Mouse (Mus musculus) cerebellum, postnatal 14 days (tissue): Measurements from ENCODE around the gene Surf4.
A peak's percentile ranks its signal among the peaks of the same experiment; 100 is the strongest.

Experiments
- DNase-seq, 2 experiments: peaks; one replicate each; pipeline ENCODE4 v3.0.0; 2021; ENCODE audit warnings: mixed read lengths in 2 of 2

Gene Surf4

DNA sequence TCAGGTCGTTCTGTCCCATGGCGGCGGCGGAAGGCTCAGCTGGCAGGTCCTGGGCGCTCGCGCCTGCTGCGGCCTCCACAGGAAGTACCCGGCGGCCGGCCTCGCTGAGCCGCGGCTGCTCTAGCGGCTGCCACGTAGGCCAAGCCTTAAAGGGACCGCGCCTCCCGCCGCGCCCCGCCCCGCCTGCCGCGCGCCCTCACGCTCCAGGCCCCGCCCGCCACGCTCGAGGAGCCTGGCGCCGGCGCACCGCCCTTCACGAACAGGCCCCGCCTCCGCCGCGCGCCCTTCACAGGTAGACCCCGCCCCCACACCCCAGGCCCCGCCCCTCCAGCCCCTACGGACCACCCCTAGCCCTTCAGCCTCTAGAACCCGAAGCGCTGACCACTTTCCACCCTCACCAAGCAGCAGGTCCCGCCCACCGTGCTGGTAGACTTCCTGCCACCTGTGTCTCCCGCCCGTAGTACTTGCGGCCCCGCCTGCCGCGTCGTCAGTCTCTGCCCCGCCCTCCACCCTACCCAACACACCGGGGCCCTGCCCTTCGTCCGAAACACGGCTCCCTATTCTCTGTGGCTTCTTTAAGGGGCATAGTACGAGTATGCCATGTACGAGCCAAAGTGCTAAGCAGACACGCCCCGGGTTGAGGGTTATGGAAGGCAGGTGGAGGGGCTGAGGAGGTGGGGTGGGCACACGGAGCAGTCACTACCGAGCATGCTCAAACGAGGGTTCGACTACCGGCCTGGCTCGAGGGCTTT is at the start of gene Surf4, which contains the start of gene Stkld1:
Gene Surf4 (minus strand): TSS at position 625 of the 752 bp plus-strand sequence.
Gene Stkld1 (plus strand): TSS at position 744 of the 752 bp plus-strand sequence.
- peak; percentile 94 to 96 for DNase-seq

DNA sequence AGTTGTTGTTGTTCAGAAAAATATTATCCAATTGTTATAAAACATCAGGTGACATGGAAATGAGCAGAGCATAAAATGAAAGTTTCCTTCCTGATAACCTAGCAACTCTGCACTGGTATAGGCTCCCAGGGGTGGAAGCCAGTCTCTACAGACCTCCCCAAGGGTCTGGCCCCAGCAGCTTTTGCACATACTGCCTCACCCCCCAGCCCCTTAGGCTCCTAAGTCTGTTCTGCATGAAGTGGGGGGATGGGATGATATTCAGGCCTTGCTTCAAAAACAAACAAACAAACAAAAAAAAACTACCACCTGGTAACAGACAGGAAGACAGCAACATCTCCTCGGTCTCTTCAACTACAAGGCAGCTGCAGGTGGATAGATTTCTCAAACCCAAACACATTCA is 46.6 kb upstream of the Surf4 start:
- DNase-seq, result no peak

DNA sequence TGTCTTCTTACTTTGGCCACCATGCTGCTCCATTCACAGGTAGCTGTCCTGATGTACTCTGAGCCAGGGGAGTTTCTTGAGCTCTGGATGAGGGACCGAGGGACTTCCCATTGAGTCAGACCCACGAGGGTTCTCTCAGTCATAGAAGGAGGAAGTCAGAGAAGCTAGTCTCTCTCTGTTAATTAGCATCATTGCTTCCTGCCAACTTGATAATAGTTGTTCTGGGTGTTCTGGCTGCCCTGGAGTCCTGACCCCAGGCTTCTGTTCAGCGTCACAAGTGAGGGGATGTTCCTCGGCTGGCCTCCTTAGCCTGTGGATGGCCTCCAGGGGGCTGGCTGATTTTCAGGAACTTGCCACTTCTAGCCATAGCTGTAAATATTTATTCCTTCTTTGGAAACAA is 40.2 kb upstream of the Surf4 start:
- DNase-seq, result no peak

DNA sequence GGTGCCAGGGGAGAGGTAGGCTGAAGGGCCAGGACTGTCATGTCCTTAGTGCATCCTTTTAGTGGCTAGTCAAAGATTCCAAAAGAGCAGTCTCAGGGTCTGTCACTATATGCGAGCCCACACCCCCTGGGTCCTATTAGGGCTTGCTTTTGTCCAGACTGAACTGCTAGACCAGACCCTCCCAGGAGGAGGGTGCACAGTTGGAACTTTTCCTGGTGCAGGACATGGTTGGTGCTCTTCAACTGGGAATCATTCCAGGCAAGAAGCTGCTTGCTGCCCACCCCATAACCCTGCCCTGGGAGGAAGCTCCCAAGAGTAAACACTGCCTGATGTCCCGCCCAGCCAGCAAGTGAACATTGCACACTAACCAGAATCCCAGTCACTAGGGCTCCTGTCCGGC is 39.4 kb upstream of the Surf4 start, which contains the start of gene Adamts13:
Gene Adamts13 (plus strand): TSS at position 301 of the 400 bp plus-strand sequence.
- DNase-seq, result no peak

DNA sequence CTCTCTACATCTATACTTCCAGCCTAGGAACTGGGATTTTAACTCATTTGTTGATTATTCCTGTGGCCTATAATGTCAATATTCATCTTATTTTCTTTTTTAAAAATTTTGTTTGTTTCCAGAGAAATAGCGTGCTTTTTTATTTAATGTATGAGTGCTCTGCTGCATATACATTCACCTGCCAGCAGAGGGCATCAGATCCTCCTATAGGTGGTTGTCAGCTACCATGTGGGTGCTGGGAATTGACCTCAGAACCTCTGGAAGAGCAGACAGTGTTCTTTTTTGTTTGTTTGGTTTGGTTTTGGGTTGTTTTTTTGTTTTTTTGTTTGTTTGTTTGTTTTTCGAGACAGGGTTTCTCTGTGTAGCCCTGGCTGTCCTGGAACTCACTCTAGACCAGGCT is 33.5 kb upstream of the Surf4 start:
- no peak for DNase-seq

DNA sequence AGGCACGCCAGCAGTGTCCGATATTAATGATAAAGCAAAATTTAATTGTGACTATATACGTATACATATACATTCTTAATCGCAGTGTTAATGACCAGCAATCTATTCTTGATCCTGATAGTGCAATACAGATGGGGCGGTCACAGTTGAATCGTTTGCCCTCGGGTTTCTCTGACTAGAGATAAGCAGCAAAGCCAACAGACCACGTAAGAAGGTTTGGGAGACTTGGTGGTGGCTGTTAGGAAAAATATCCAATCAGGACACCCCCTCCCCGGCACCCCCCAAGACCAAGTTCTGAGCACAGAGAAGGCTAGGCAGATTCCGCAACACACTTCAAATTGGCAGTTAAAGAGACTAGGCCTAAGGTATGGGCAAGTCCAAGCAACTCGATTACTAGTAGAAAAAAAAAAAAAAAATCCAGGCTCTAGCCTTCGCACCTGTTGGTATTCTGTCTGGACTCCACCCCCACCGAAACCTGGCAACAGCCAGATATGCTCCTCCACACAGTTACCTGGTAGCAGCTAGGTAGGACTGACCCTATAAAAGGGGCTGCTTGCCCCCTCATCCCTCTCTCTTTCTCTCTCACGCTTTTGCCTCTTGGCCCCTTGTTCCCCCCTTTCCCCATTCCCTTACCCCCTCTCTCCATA is 31.1 kb upstream of the Surf4 start:
- peak; percentile 18 to 27 for DNase-seq

DNA sequence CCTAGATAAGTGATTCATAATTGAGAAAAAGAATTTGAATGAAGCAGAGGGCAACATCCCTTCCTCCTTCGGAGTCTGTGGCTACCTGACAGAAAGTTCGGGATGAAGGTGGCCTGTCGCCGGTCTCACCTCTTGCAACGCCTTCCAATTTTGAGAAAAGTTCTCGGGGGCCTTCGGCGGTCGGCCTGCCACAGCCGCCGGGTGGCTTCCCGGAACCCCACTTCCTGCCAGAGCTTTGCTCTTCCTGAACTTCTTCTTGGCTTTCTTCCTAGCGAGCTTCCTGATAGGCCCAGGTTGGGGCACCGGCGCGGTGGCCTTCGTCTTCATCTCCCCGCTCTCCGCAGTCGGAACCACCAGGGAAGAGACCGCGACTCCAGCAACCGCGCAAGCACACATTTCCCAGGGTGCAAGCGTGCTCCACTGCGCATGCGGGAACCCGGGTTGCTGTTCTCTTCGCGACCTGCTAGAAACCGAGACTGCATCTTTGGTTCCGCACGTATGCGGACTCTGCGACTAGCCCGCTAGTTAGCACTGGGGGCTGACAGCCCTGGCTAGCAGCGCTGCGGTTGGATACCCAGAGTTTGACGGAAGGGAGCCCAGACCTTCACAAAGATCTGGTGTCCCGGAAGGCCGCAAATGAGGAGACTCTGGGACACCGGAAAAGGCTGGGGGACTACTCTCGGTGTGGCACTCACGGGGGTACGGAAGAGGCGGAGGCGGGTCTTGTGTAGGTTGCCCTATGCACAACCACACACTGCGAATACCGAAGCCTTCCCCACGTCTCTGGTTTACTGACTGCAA is 30.4 kb upstream of the Surf4 start, which contains the start of gene Rexo4:
Gene Rexo4 (minus strand): TSS at position 464 of the 801 bp plus-strand sequence.
- DNase-seq, result peak; percentile 96 to 97

DNA sequence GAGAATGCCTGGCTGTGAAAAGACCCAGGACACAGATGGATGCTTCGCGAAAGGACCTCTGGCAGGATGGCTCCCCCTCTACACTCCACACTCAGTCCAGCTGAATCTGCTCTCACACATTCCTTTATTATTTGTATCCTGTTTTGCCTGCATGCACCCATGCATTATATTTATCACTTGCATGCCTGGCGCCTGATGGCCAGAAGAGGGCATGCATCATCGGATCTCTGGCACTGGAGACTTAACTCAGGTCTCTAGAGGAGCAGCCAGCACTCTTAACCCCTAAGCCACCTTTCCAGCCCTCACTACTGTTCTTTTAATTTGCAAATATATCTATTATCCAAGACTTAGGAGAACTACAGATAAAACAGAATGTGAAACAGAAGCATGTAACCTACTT is 27.0 kb upstream of the Surf4 start:
- peak; percentile 41 for DNase-seq

DNA sequence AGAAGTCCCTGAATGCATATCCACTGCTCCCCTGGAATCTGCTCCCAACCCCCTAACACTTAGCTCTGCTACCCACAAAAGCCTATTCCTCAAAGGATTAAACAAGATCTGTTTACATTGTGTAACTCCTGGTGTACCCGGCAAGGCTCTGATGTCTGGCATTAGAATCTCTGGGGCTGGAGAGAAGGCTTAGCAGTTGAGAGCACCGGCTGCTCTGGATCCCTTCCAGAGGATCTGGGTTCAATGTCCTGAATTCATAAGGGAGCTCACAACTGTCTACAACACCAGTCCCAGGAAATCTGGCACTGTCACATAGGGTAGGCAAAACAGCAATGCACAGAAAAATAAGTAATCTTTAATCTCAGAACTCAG is 23.7 kb upstream of the Surf4 start:
- DNase-seq, result no peak

DNA sequence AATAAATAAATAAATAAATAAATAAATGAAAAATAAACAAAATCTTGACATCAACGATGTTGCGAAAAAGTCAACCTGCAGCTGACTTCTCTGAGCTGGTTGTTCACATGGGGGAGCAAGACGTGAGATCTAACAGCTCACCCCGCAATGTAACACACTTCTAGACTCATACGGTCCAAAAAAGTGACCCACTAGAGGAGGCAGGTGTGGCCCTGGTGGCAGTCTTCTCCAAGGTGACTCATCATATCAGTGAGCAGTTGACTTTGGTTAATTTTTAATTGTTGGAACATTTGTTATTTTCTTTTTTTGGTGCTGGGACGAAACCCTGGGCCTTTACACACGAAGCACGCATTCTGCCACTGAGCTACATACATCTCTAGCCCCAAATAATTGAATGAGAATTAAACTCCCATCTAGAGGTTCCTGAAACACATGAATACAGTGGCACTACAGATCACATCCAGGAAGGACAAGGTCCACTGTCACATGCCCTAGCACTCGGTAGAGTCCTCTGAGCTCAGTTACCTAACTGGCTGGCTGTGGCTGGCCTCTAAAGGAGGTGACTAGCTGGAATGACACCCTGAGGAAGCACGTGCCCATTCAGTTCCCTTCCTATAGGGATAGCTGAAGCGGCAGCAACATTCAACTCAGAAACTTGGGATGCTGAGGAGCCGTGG is 23.2 kb upstream of the Surf4 start:
- DNase-seq, result no peak

DNA sequence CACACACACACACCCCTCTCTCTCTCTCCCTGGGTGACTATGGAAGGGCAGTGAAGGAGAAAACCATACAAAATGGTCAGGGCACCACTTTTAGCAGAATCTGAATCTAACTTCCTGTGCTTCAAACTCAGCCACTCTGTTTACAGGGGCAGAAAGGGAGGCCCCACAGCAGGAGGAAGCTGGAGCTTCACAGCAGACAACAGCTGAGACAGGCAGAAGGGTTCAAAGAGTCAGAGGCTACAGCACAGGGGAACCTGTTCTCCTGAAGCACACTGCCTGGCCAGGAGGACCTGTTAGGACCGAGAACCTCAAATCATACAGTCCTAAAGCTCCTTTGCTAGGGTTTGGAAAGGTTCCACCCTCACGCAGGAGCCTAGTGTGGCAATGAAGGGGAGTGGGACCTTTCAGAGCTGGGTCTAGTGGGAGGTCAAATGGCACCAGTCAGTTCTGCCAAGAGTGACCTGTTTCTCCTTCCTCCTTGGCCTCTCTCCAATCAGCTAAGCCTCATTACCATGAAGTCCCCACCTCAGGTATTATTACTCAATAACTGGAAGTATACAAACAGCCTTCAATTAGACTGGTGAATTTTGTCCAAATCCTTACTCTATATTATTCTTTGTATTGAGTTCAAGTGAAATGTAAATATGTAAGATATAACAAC is 21.1 kb upstream of the Surf4 start:
- DNase-seq, result no peak

DNA sequence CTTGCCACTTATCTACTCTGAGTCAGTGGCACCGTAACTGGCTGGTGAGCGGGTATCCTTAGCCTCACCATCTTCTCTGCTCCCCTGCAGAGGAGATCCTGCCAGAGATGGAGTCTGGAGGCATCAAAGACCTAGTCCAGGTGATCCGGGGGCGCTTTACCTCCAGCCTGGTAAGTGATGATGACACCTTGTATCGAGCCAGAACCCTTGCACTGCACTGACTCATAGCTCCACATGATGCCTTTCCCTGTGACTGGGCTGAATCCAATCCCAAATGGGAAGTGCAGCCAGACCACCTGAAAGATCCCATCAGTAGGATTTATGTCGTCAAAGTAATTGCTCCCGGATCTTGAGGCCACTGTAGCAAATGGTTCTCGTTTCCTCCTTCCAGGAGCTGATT is 19.1 kb upstream of the Surf4 start:
- no peak for DNase-seq

DNA sequence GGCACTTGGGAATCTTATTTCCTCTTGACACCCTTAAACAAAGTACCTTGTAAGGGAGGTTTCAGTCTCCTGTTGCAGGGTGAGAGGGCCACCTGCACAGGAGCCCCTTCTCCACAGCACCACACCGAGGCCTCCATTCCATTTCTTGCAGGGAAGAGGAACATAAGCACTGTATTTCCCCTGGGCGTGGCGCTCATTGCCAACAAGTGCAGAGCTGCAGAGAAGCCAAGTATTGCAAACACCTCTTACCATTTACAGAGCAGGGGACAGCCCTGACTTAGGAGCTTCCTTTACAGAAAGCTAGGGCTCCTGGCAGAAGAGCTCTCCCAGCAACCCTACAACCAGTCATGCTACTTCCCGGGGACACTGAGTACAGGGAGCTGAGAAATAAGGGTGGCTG is 18.5 kb upstream of the Surf4 start:
- no peak for DNase-seq

DNA sequence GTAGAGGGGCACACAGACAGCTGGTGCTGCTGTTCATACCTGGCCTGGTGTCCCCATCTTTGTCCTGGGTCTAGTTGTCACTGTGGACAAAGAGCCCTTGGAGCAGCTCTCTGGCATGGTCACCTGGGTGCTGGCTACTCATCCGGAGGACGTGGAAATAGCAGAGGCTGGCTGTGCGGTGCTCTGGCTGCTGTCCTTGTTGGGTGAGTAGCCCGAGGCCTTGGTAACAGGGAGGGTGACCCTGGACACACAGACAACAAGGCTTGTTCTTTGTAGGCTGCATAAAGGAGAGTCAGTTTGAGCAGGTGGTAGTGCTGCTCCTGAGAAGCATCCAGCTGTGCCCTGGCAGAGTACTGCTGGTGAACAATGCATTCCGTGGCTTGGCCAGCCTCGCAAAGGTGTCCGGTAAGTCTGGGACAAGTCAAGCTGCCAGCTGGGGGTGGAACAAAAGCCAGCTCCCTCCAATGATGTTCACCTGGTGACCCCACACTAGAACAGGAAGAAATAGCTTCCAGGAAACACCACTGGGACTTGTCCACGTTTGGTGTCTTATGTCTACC is 17.7 kb upstream of the Surf4 start:
- DNase-seq, result peak; percentile 28 to 34

DNA sequence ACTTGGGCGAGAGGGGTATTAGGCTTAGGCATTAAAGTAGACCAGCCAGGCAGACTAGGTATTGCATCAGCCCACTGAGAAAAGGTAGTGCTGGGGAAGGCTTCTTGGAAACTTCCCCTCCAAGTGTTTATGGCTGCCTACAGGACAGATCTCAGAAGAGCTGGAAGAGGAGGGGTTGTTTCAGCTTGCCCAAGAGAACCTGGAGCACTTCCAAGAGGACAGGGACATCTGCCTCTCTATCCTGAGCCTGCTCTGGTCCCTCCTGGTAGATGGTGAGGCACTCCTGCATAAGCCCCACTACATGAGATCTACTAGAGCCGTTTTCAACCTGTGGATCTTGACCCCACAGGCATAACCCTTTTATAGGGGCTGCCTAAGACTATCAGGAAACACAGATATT is 16.7 kb upstream of the Surf4 start:
- DNase-seq, result peak; percentile 41 to 42

DNA sequence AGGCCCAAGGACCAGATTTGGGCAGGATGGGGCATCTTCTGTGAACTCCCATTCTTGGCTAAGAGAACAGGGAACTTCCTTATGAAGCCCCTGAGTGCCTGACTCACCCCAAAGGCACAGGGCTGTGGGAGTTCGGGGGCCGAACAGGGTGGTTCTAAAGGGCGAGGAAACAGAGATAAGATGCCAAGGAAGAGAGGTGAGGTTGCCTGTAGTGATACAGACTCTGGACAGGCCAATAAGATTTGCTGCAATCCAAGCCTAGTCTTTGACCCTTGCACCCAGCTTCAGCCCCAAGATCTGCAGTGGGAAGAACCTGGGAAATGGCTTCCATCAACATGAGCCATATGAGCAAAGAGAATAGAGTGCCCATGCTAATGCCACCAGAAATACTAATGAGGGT is 9.5 kb upstream of the Surf4 start:
- DNase-seq, result no peak

DNA sequence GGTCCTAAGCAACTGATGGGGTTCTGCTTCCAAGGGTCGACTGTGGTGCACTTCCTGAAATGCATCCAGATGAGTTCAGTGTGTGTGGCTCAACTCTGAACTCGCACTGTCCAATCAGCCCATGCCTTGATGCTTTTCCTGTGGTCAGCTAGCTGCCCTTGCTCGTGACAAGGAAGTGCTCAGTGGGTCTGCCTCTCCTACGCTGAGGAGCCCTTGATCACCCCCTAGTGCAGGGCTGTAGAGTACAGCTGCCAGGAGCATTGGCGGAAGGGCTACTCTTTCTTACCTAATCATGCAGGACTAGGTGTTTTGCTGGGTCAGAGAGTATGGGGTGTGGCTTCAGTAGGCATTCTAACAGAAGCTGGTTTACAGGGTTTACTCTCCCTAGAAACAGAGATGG is 7.8 kb upstream of the Surf4 start:
- no peak for DNase-seq

DNA sequence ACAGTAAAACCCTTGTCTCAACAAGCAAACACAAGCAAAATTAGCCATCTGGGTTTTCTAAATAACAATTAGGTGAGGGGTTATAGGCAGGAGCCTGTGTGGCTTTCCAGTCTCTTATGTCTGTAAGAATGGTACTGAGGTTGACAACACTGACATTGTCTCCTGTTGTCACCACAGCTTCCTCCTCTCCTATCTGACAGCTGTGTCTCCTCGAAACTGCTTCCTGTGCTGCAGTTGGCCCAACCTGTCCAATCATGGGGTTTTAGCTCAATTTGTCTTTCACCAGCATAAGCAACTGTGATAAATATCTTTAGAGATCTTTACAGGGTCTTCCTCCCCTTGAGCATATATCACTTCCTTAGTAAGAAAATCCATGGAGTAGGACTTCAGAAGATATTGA is 2.7 kb upstream of the Surf4 start:
- DNase-seq, result no peak

DNA sequence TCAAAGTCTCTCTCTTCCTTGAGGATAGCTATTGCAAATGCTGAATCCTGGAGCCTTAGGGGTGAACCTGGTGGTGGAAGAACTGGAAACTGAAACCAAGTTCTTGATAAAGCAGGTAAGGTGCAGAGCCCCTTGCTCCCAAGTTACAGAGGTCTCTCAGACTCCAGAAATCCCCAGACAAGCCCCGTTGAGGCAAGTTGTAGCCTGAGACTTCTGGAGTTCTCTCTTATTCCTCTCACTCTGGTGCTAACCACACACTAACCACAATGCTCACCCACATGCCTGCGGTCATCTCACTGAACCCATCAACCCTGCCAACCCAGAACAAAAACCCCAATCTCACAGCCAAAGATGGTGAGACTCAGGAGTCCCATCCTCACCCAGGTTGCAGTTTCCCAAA is 1.6 kb upstream of the Surf4 start:
- no peak for DNase-seq

DNA sequence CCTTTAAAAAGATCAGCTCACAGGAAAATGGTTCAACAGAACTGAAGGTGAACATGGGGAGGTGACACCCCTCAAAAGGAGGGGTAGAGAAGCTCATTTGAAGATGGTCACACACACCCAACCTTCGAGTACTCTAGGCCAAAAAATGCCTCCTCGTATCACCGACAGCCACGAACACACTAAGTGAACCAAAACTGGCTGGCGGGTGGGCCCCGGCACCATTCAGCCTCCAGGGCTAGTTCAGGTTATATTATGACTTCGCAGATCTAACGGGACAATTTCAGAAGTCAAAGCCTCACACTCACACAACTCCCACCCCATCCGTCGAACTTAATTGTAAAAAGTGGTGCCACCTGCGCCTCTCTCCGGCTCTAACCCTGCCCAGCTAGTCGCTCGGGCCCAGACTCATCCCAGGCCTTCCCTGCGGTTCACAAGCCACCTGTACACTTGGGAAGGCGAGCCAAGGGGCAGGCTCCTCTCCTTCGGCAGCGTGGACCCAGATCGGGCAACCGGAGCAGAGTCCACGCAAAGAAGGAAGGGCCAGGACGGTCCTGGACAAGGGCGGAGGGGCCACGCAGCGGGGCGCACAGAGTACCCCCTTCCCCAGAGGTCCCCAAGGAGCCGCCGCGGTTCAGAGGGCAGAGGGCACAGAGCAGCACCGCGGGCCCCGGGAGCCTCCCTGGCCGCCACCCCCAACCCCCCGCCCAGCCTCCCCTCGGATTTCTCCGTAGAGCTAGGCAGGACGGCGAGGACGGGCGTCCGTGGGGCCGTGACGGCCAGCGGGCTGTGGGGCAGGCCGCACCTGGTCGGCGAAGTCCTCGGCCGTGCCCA is 1.0 kb downstream of the Surf4 start:
- peak; percentile 64 to 67 for DNase-seq

DNA sequence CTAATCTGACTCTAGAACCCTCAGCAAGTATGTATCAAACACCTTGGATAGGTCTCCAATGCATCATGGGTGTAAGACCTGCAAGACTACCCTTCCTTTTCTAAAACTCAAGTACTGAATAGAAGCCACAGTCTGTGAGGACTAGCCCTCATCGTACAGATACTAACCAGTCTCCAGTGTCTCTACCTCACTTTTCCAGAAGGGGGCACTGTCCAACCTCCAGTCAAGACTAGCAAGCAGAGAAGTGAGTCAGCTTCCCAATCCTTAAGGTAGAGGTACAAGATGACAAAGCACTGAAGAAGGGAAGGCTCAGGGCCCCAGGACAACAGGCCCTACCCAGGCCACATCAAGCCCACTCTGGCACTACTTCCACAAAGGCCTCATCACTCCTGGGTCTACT is 3.3 kb downstream of the Surf4 start:
- DNase-seq, result peak; percentile 83 to 88
